Mouse (Mus musculus) cerebellum, postnatal 14 days (tissue): Measurements from ENCODE around the gene Vamp5.

Experiments used
- DNase-seq, 2 experiments: peaks; one replicate each; pipeline ENCODE4 v3.0.0; 2021; ENCODE audit warnings: mixed read lengths in 2 of 2

Vamp5 gene

GRCm38 (mm10) chr6:72364009-72364408, 16.3 kb downstream of the Vamp5 start:
- DNase-seq = no peak

GRCm38 (mm10) chr6:72362132-72363028, 17.9 kb downstream of the Vamp5 start:
- peak; percentile 95 to 96 for DNase-seq

- DNase-seq = no peak
Measured at GRCm38 (mm10) chr6:72361121-72361551, 19.1 kb downstream of the Vamp5 start.

- DNase-seq = peak in 1 of 2 experiments; percentile 30
Measured at GRCm38 (mm10) chr6:72360599-72360935, 19.7 kb downstream of the Vamp5 start.

- no peak for DNase-seq
Measured at GRCm38 (mm10) chr6:72359891-72360598, 20.2 kb downstream of the Vamp5 start.

- DNase-seq = no peak
Measured at GRCm38 (mm10) chr6:72359343-72359742, 20.9 kb downstream of the Vamp5 start.

GRCm38 (mm10) chr6:72358086-72358764, 22.0 kb downstream of the Vamp5 start:
- no peak for DNase-seq

- peak in 1 of 2 experiments; percentile 35 for DNase-seq
Measured at GRCm38 (mm10) chr6:72357164-72358079, 22.8 kb downstream of the Vamp5 start.

GRCm38 (mm10) chr6:72356001-72356532, 24.2 kb downstream of the Vamp5 start:
- DNase-seq = peak in 1 of 2 experiments; percentile 38

GRCm38 (mm10) chr6:72355066-72355911, 25.0 kb downstream of the Vamp5 start, which contains the start of gene Tmem150a:
Tmem150a (plus strand) TSS chr6:72355447.
- DNase-seq = peak; percentile 74 to 77

- DNase-seq = no peak
Measured at GRCm38 (mm10) chr6:72354025-72354424, 26.2 kb downstream of the Vamp5 start.

- DNase-seq = peak in 1 of 2 experiments; percentile 39
Measured at GRCm38 (mm10) chr6:72352636-72353405, 27.4 kb downstream of the Vamp5 start.

GRCm38 (mm10) chr6:72350214-72350613, 30.1 kb downstream of the Vamp5 start:
- no peak for DNase-seq

- peak in 1 of 2 experiments; percentile 25 for DNase-seq
Measured at GRCm38 (mm10) chr6:72348411-72348810, 31.9 kb downstream of the Vamp5 start.

GRCm38 (mm10) chr6:72347166-72347941, 32.9 kb downstream of the Vamp5 start, which contains the start of gene 0610030E20Rik:
0610030E20Rik (plus strand) TSS chr6:72347317.
- peak; percentile 85 to 90 for DNase-seq

- no peak for DNase-seq
Measured at GRCm38 (mm10) chr6:72346261-72346660, 34.0 kb downstream of the Vamp5 start.

GRCm38 (mm10) chr6:72345633-72346032, 34.6 kb downstream of the Vamp5 start:
- DNase-seq = no peak

- peak; percentile 94 for DNase-seq
Measured at GRCm38 (mm10) chr6:72345074-72345567, 35.1 kb downstream of the Vamp5 start, which contains the start of gene Usp39. Usp39 (minus strand) TSS chr6:72345184.
